Mouse (Mus musculus) adrenal gland, postnatal 10 days (tissue): ENCODE results near the gene Gm853. TPM values are rescaled to one million over a fixed set of nuclear protein-coding genes. Genes with fewer than 3 reads are reported as not detected.
"Not testable (repeated sequence)": the region's sequence is repeated elsewhere in the genome, so short reads cannot be mapped to it uniquely, and the experiment has no call there.

Experiments used
- DNase-seq: peaks from one replicate; pipeline ENCODE4 v3.0.0; 2021; ENCODE audit warnings: mixed read lengths
- long read RNA-seq, 2 experiments: library from polyadenylated mRNA; stranded (forward); transcript quantifications; one replicate each; pipeline ENCODE4 v2.0.0; 2021
- total RNA-seq, 2 experiments: library from RNA; stranded (reverse); gene quantifications; 2 replicates each; pipeline ENCODE4 v1.2.3; 2021

Gene Gm853
- total RNA-seq: not detected
- long read RNA-seq, experiment 1: 0 reads
- long read RNA-seq, experiment 2: 0 reads

DNA sequence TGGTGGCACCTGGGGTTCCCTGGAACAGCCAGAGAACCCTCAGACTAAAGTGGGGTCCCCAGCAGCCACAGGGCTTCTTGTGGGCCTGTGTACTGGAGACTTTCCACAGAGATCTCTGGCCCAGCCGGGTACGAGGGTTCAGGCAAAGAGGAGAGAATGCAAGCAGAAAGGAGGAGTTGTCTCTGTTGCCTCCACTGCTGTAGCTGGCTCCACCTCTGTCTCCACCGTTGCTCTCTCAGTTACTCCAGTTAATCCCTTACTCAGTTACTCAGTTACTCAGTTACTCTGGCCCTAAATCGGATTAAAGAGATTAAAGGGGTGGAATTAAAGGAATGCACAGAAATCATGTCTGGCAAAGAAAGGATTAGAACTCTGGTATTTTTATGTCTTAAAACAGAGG, at the start of gene Gm853:
Gene Gm853 (minus strand): TSS at position 223 of the 400 bp plus-strand sequence.
- DNase-seq: no peak

DNA sequence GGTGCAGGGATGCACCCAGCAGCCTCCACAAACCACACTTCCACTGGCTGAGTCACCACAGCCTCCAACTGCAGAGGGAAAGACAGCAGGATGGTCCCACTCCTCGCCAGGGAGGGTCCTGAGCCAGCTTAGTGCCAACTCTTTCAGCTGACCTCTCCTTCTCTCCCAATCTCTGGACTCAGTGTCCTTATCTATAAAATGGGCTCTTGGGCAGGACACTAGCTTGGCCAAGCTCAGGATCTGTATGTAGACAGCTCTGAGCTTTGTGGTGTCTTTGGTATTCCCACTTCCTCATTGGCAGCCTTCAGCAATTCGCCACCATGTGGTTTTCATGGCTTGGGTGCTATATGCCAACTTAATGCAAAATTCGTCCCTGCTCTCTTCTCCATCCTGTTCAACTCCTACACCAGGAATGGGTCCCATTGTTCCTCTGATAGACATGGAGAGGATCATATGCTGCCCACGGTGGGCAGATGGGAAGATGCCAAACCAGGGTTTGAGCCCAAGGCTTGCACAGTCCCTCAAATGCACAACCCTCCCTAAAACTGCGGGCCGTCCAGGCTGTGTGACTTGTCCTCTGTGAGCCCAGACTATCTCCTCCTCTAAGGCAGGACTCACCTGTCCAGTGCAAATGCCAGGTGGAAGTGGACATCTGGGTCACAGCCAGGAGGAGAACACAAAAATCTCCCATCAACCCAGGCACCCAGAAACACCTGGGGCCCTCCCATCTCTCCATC, 48.6 kb upstream of the Gm853 start:
- DNase-seq: no peak

DNA sequence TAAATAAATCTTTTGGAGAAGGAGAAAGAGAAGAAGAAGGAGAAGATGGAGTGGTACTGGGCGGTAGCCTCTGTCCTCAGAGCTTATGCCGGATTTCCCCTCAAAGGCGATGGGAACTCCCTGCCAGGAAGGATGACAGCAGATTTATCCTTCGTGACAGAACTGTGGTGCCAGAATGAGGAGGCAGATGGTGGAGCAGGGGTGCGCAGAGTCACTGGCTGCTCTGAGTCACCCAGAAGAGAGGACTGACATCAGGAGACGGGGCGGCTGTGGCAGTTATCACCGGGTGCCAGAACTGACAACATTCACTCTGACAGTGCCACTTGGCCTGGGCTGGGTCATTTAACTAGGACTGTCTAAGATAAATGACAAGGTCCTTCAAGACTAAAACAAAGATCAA, 47.9 kb upstream of the Gm853 start:
- DNase-seq: peak; percentile 29

GRCm38 (mm10) chr4:130268736-130269135, 46.5 kb upstream of the Gm853 start:
- DNase-seq: no peak

GRCm38 (mm10) chr4:130267069-130267468, 44.9 kb upstream of the Gm853 start:
- peak; percentile 19 for DNase-seq

GRCm38 (mm10) chr4:130266601-130267000, 44.4 kb upstream of the Gm853 start:
- no peak for DNase-seq

- peak; percentile 84 for DNase-seq
Observed at GRCm38 (mm10) chr4:130264698-130265349, 42.6 kb upstream of the Gm853 start.

- no peak for DNase-seq
Observed at GRCm38 (mm10) chr4:130264131-130264530, 41.9 kb upstream of the Gm853 start.

- no peak for DNase-seq
Observed at GRCm38 (mm10) chr4:130260406-130260805, 38.2 kb upstream of the Gm853 start.

- DNase-seq: peak; percentile 78
Observed at GRCm38 (mm10) chr4:130252441-130253157, 30.4 kb upstream of the Gm853 start.

DNA sequence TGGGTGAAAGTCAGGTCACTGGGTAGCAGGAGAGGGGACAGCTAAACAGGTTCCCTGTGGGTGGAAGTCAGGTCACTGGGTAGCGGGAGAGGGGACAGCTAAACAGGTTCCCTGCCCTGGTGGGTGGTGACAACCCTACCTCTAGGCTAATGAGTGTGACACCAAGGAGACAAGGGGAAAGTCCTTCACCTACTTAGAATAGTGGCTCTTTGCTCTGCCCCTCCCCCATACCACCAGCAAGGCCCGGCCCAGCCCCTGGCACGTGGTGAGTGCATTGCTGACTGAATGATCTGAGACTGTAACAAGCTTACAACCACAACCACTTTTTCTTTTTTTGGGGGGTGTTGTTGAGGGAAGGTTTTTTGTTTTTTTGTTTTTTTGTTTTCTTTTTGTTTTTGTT, 29.6 kb upstream of the Gm853 start:
- peak; percentile 24 for DNase-seq

- DNase-seq: no peak
Observed at GRCm38 (mm10) chr4:130251172-130251705, 29.0 kb upstream of the Gm853 start.

GRCm38 (mm10) chr4:130248636-130249035, 26.4 kb upstream of the Gm853 start:
- DNase-seq: no peak

- peak; percentile 86 for DNase-seq
Observed at GRCm38 (mm10) chr4:130246132-130246531, 23.9 kb upstream of the Gm853 start.

DNA sequence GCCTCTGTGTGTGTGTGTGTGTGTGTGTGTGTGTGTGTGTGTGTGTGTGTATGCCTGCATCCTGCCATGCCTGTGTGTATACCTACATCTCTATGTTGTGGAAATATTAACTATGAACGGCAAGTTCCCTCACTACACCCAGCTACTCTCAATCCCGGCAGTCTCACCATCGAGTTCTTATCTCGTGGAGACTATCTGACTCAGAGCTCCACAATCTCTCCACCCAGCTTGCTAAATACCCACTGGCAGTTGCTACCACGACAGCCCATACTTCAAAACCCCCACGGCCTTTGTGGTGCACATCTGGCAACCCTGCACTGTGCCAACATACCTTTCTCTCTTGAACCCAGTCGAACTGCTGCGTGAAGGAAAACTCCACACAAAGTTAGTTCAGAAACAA, 22.5 kb upstream of the Gm853 start:
- no peak for DNase-seq

GRCm38 (mm10) chr4:130243621-130244020, 21.4 kb upstream of the Gm853 start:
- DNase-seq: not testable (repeated sequence)

GRCm38 (mm10) chr4:130242956-130243355, 20.8 kb upstream of the Gm853 start:
- DNase-seq: no peak

DNA sequence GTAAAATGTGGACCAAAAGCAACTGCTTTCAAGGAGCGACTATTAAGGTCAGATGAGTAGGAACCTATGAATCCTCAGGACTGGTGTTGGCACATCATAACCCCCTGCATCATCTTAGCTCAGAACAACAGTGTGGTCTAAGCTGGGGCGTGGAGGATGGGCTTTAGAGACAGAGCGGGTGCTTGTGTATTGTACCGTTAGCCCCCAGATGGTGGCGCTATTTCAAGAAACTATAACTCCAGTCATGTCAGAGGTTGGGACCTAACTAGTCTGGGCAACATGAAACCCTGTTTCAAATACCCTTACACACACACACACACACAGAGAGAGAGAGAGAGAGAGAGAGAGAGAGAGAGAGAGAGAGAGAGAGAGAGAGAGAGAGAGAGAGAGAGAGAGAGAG, 18.5 kb upstream of the Gm853 start:
- no peak for DNase-seq

DNA sequence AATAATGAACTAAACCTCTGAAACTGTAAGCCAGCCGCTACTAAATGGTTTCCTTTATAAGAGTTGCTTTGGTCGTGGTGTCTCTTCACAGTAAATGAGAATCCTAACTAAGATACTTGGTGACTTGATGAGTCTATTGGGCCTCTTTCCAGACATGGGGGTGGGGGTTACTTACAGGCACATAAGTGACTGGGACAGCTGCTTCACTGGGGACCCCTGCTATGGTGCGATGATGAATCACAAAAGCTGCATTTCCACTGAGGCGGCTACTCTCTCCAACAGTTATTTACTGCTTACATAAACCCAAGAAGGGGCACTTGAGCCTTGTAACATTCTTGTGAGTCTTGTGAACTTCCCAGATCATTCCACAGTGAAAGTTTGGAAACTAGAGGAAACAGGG, 15.4 kb upstream of the Gm853 start:
- DNase-seq: no peak

DNA sequence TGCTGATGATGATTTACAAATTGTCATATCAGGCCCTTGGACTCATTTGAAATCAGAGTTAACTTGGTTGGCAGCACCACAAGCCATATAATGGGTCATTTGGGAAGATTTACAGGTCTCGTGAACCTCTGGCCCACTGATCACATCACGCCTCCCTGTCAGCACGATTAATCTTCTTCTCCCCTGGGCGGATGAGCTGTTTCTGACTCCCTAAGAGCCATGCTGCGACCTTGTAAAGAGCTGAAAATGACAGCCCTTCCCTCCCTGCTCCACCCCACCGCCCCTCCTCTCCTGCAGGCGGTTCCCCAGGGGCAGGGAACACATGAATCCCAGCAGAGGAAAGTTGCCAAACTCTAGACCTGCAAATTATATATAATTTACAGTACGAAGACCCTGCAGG, 14.2 kb upstream of the Gm853 start:
- DNase-seq: peak; percentile 62

- no peak for DNase-seq
Observed at GRCm38 (mm10) chr4:130224071-130224470, 1.9 kb upstream of the Gm853 start.

DNA sequence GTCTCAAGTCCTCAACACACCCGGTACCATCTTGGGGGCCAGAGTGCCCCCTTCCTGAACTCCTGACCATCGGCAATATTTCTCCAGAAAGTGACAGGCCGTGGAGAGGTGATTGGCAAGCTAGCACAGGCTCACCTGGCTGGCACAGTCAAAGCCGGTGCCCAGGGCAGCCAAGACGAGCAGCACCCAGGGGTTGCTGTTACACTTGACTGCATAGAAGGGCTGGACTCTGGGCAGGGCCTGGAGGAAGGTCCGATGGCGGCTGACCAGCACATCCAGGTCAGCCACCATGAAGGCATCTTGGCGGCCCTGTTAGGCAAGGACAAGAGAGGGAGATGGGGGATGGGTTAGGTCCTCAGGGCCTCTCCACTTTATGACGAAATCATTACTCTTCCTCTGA, 2.0 kb downstream of the Gm853 start:
- DNase-seq: no peak

DNA sequence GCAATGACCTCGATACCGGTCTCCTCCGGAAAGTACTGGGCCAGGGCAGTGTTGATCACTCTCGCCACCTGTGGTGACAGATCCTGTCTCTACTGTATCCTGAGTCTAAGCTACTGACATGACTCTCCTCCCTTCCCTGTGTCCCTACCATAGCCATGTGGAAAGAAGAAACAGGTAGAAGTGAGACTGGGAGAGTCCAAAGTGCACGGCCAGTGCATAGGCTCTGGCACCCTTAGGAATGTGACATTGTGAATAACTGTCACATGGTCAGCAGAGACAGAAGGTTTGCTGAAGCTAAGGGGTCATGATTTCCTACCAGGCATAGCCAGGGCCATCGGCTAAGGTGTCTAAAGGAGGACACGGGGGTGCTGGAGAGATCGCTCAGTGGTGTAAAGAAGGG, 6.8 kb downstream of the Gm853 start:
- DNase-seq: no peak
